7 mouse cellular contexts compared by ENCODE assay signal in the genomic region with DNA sequence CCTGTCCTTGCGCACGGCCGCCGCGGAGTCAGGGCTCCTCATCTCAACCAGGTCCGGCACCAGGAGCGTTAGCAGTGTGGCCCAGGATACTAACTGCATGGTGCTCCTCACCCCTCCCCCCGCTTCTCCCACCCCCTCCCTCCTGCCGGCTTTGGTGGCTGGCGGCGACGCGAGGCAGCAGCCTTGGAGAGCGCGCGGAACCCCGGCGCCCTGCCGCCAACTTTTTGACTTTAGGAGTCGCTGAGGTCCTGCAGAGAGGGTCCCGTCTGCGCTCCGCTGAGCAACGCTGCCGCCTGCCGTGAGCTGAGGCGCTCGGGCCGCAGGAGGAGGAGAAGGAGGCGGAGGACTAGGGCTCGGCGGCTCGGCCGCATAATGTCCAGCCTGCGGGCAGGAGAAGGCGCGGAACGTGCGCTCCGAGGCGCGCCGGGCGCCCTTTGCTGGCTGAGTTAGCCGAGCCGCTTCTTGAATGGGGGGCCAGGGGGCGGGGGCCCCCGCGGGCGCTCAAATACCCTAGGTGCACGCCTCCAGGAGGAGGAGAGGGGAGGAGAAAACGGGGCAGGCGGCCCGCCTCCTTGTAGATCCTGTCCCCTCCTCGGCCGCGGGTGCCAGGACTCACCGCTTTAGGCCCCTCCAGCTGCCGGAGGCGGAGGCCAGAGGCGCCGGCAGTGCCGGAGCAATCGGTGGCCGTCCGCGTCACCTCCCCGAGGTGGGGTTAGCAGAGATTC. TPM values are rescaled to one million over a fixed set of nuclear protein-coding genes. Genes with fewer than 3 reads are reported as not detected.
DNase-seq lines count a peak whose midpoint lies in the region; ATAC-seq and TF ChIP-seq lines count a peak whose summit lies in the region.

A gene (minus strand): TSS at position 436 of the 725 bp plus-strand sequence.

- 0 out of 2 replicates have a peak, but pooled peaks cover 15% of the 10 kb centered on the region for H3K27me3 ChIP-seq in intestine, embryonic 14.5 days (replicated peaks; ENCODE audit: control insufficient read depth, insufficient read depth, low read length)
- peaks cover 51% of the 10 kb centered on the region for H3K27me3 ChIP-seq in limb, embryonic 10.5 days (ENCODE audit: low read depth, poor library complexity, severe bottlenecking)
- H3K27me3 ChIP-seq in midbrain, embryonic 12.5 days = peaks cover 69% of the 10 kb centered on the region
- H3K27me3 ChIP-seq in stomach, embryonic 14.5 days (ENCODE audit: control insufficient read depth, insufficient read depth, low read length) = no peaks in the 10 kb centered on the region

- peak within 1 kb of the TSS; percentile 67 for H3K9ac ChIP-seq in intestine, embryonic 14.5 days (ENCODE audit: low read length)
- peak within 1 kb of the TSS; percentile 59 for H3K9ac ChIP-seq in midbrain, embryonic 12.5 days (replicated peaks)
- H3K9ac ChIP-seq in stomach, embryonic 14.5 days (replicated peaks; ENCODE audit: low read depth, low read length) = peak within 1 kb of the TSS; percentile 53

- H3K4me1 ChIP-seq in cortical plate, adult 2 months (ENCODE audit: control insufficient read depth, insufficient read depth, low read length) = no peaks in the 10 kb centered on the region
- H3K4me1 ChIP-seq in intestine, embryonic 14.5 days (replicated peaks; ENCODE audit: control insufficient read depth, insufficient read depth, low read length) = peaks cover 3% of the 10 kb centered on the region
- H3K4me1 ChIP-seq in limb, embryonic 10.5 days = peaks cover 45% of the 10 kb centered on the region
- peaks cover 36% of the 10 kb centered on the region for H3K4me1 ChIP-seq in midbrain, embryonic 12.5 days
- H3K4me1 ChIP-seq in stomach, embryonic 14.5 days (ENCODE audit: control insufficient read depth, insufficient read depth, low read length) = peaks cover 13% of the 10 kb centered on the region; the same call in 1 of the 2 replicates

- peak; percentile 81 for ATAC-seq in intestine, embryonic 14.5 days (replicated peaks; ENCODE audit: low FRiP score, low TSS enrichment, low read depth)
- peak; percentile 67 for ATAC-seq in midbrain, embryonic 12.5 days (ENCODE audit: low FRiP score, low read depth)
- ATAC-seq in stomach, embryonic 14.5 days (ENCODE audit: insufficient number of reproducible peaks, insufficient read depth, low FRiP score, low read depth) = peak; percentile 86

- WGBS in intestine, embryonic 14.5 days = under 1% methylated on average over 64 of the region's 68 CpGs
- WGBS in limb, embryonic 10.5 days = under 1% methylated on average over 68 of the region's 68 CpGs
- under 1% methylated on average over 60 of the region's 68 CpGs for WGBS in midbrain, embryonic 12.5 days
- WGBS in stomach, embryonic 14.5 days = under 1% methylated on average over 62 of the region's 68 CpGs

- no peaks in the 10 kb centered on the region for H3K36me3 ChIP-seq in intestine, embryonic 14.5 days (ENCODE audit: control insufficient read depth, insufficient read depth, low read length)
- no peaks in the 10 kb centered on the region; the same call in 1 of the 2 replicates for H3K36me3 ChIP-seq in limb, embryonic 10.5 days
- no peaks in the 10 kb centered on the region for H3K36me3 ChIP-seq in midbrain, embryonic 12.5 days
- no peaks in the 10 kb centered on the region for H3K36me3 ChIP-seq in stomach, embryonic 14.5 days (ENCODE audit: control insufficient read depth, insufficient read depth, low read length)

- peak within 1 kb of the TSS; percentile 51 for H3K4me3 ChIP-seq in cortical plate, adult 2 months (ENCODE audit: insufficient read depth, low read length)
- H3K4me3 ChIP-seq in intestine, embryonic 14.5 days (ENCODE audit: low read depth, low read length) = peak within 1 kb of the TSS; percentile 72
- peak within 1 kb of the TSS; percentile 74 for H3K4me3 ChIP-seq in limb, embryonic 10.5 days
- peak within 1 kb of the TSS; percentile 57 for H3K4me3 ChIP-seq in midbrain, embryonic 12.5 days
- peak within 1 kb of the TSS; percentile 58 for H3K4me3 ChIP-seq in stomach, embryonic 14.5 days (ENCODE audit: low read depth, low read length)

- no peak for TF ChIP-seq CTCF in cortical plate, adult 2 months (IDR thresholded peaks at IDR 0.05; ENCODE audit: extremely low read depth, insufficient read depth, low read length)

- H3K27ac ChIP-seq in cortical plate, adult 2 months (ENCODE audit: insufficient read depth, low read length) = 0 out of 2 replicates have a peak within 1 kb of the TSS, but pooled peaks have one; percentile 53
- peak within 1 kb of the TSS; percentile 84 for H3K27ac ChIP-seq in intestine, embryonic 14.5 days (ENCODE audit: low read depth)
- H3K27ac ChIP-seq in limb, embryonic 10.5 days = peak within 1 kb of the TSS; percentile 89
- H3K27ac ChIP-seq in midbrain, embryonic 12.5 days (replicated peaks) = no peak within 1 kb of the TSS
- H3K27ac ChIP-seq in stomach, embryonic 14.5 days (ENCODE audit: low read length) = peak within 1 kb of the TSS; percentile 85

- no peaks in the 10 kb centered on the region for H3K9me3 ChIP-seq in intestine, embryonic 14.5 days (ENCODE audit: control insufficient read depth, low read length)
- H3K9me3 ChIP-seq in limb, embryonic 10.5 days (replicated peaks) = no peaks in the 10 kb centered on the region
- peaks cover 6% of the 10 kb centered on the region; the same call in 1 of the 2 replicates for H3K9me3 ChIP-seq in midbrain, embryonic 12.5 days
- H3K9me3 ChIP-seq in stomach, embryonic 14.5 days (ENCODE audit: control insufficient read depth, low read depth, low read length) = no peaks in the 10 kb centered on the region; the same call in 1 of the 2 replicates

- peak within 1 kb of the TSS; percentile 96 for H3K4me2 ChIP-seq in intestine, embryonic 14.5 days (ENCODE audit: low read length)
- peak within 1 kb of the TSS; percentile 96 for H3K4me2 ChIP-seq in midbrain, embryonic 12.5 days (replicated peaks)
- H3K4me2 ChIP-seq in stomach, embryonic 14.5 days (replicated peaks; ENCODE audit: low read depth, low read length) = peak within 1 kb of the TSS; percentile 83

- peak; percentile 96 for DNase-seq in adrenal gland, adult 2 months
- DNase-seq in gastrocnemius, postnatal 4 days (ENCODE audit: low spot score in 2 of 2) = peak; percentile 82 to 89
- DNase-seq in intestine, embryonic 14.5 days (ENCODE audit: low spot score) = peak; percentile 86
- DNase-seq in limb, embryonic 10.5 days (ENCODE audit: low spot score) = peak; percentile 86

- TF ChIP-seq POLR2A in cortical plate, adult 2 months (IDR thresholded peaks at IDR 0.05; ENCODE audit: extremely low read depth, insufficient read depth, low read length) = no peak

RNA-seq across cellular contexts. Expression of the gene that starts here (rescaled TPM):
- 10 to 100 TPM; 11.0 to 30.9 TPM for total RNA-seq in adrenal gland, adult 2 months (2021)
- 5.9 and 7.1 TPM in 2 replicates for polyA plus RNA-seq in adrenal gland, adult 2 months (2012; rRNA removed)
- polyA plus RNA-seq in cortical plate, adult 2 months (2012; rRNA removed) = 1.1 and 1.2 TPM in 2 replicates
- total RNA-seq in gastrocnemius, postnatal 4 days (2021) = 10 to 100 TPM; 34.0 to 36.3 TPM
- 7.4 and 13.6 TPM in 2 replicates for polyA plus RNA-seq in intestine, embryonic 14.5 days (2014; fragmentation: Nextera tagmentation; extraction: Ambion mirVana)
- 2.5 and 3.0 TPM in 2 replicates for polyA plus RNA-seq in limb, embryonic 10.5 days (2016; fragmentation: Nextera tagmentation; extraction: Ambion mirVana)
- 1.1 and 1.7 TPM in 2 replicates for polyA plus RNA-seq in midbrain, embryonic 12.5 days (2016; fragmentation: Nextera tagmentation; extraction: Ambion mirVana)
- 9.9 and 13.6 TPM in 2 replicates for polyA plus RNA-seq in stomach, embryonic 14.5 days (2014; fragmentation: Nextera tagmentation; extraction: Ambion mirVana)
